Mouse (Mus musculus): ENCODE measurements around the gene Ficd. TPM values are rescaled to one million over a fixed set of nuclear protein-coding genes. Genes with fewer than 3 reads are reported as not detected.
A peak's percentile ranks its signal among the peaks of the same experiment; 100 is the strongest.

Ficd gene
- polyA plus RNA-seq, 1 experiment from 2014 or later: 3.8 TPM

DNA sequence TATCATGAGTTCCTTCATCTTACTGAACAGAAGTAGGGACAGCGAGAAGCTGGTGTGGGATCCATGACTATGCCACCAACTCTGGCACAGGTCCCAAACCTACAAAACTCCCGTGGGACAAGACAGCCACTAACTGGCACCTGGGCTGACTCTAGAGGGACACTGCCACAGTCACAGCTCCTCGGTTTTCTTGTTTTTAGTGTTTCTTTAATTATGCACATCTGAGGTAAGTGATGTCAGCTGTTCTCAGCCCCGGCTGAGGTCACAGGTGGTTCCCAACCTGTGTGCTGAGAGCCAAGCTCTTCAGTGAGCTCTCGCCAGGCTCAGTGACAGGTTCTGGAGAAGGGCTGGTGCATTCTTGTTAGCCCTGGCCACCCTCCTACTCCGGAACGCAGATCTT lies 28.8 kb downstream of the Ficd start:
- Histone ChIP-seq H3K9ac (ENCODE audit: low read depth, low read length) (no peak overlapping the region), H3K4me1 (replicated peaks; ENCODE audit: control insufficient read depth, insufficient read depth, low read length) (no peaks in the 10 kb centered on the region), H3K36me3 (ENCODE audit: control insufficient read depth, insufficient read depth, low read length) (peaks cover 15% of the 10 kb centered on the region), H3K4me3 (ENCODE audit: low read depth, low read length) (no peak overlapping the region), H3K9me3 (ENCODE audit: control insufficient read depth, low read length) (no peaks in the 10 kb centered on the region), H3K27me3 (ENCODE audit: control insufficient read depth, insufficient read depth, low read length) (no peaks in the 10 kb centered on the region), H3K27ac (ENCODE audit: low read depth, low read length) (no peak overlapping the region), H3K4me2 (replicated peaks; ENCODE audit: low read depth, low read length) (no peak overlapping the region)
- ATAC-seq (ENCODE audit: low FRiP score): no peak
- WGBS: 92% methylated on average over 7 of the region's 7 CpGs
- no peak for DNase-seq (ENCODE audit: low spot score)

- Histone ChIP-seq H3K4me2 (replicated peaks; ENCODE audit: low read depth, low read length) (no peak overlapping the region), H3K4me1 (replicated peaks; ENCODE audit: control insufficient read depth, insufficient read depth, low read length) (0 out of 2 replicates have a peak, but pooled peaks cover 2% of the 10 kb centered on the region), H3K9ac (ENCODE audit: low read depth, low read length) (no peak overlapping the region), H3K4me3 (ENCODE audit: low read depth, low read length) (no peak overlapping the region), H3K27me3 (ENCODE audit: control insufficient read depth, insufficient read depth, low read length) (no peaks in the 10 kb centered on the region), H3K9me3 (ENCODE audit: control insufficient read depth, low read length) (no peaks in the 10 kb centered on the region), H3K27ac (ENCODE audit: low read depth, low read length) (no peak overlapping the region), H3K36me3 (ENCODE audit: control insufficient read depth, insufficient read depth, low read length) (peaks cover 10% of the 10 kb centered on the region)
- 93% methylated on average over 13 of the region's 13 CpGs for WGBS
- no peak for ATAC-seq (ENCODE audit: low FRiP score)
- no peak for DNase-seq (ENCODE audit: low spot score)
These were observed 30.3 kb downstream of the Ficd start for GRCm38 (mm10) chr5:113765641-113766526.

DNA sequence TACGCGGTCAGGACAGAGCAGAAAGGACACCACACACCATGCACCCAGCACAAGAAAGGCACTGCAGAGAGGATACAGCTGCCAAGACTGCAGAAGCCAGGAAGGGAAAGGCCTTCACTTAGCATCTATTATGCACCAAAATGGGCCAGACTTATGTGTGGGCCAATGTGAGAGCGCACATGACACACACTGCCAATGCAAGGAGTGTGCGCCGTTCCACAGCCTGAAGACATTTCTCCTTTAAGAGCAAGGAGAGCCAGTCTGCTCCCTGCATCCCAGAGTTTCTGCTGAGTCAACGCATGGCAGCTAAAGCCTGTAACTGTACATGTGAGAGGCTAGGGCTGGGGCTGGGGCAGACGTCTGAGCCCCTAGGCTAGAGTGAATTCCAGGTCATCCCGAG lies 33.2 kb downstream of the Ficd start:
- H3K9me3 ChIP-seq (ENCODE audit: control insufficient read depth, low read length): no peaks in the 10 kb centered on the region
- H3K4me1 ChIP-seq (replicated peaks; ENCODE audit: control insufficient read depth, insufficient read depth, low read length): peaks cover 2% of the 10 kb centered on the region; the same call in 1 of the 2 replicates
- H3K4me2 ChIP-seq (replicated peaks; ENCODE audit: low read depth, low read length): no peak overlapping the region
- DNase-seq (ENCODE audit: low spot score) (no peak), ATAC-seq (ENCODE audit: low FRiP score) (no peak)
- no peak overlapping the region for H3K4me3 ChIP-seq (ENCODE audit: low read depth, low read length)
- H3K27me3 ChIP-seq (ENCODE audit: control insufficient read depth, insufficient read depth, low read length): no peaks in the 10 kb centered on the region
- no peak overlapping the region for H3K27ac ChIP-seq (ENCODE audit: low read depth, low read length)
- peaks cover 8% of the 10 kb centered on the region; the same call in 1 of the 2 replicates for H3K36me3 ChIP-seq (ENCODE audit: control insufficient read depth, insufficient read depth, low read length)
- WGBS: 95% methylated on average over 8 of the region's 8 CpGs
- no peak overlapping the region for H3K9ac ChIP-seq (ENCODE audit: low read depth, low read length)

- Histone ChIP-seq H3K9me3 (ENCODE audit: control insufficient read depth, low read length) (no peaks in the 10 kb centered on the region), H3K27me3 (ENCODE audit: control insufficient read depth, insufficient read depth, low read length) (no peaks in the 10 kb centered on the region), H3K4me3 (ENCODE audit: low read depth, low read length) (peak overlapping the region; percentile 91), H3K9ac (ENCODE audit: low read depth, low read length) (peak overlapping the region; percentile 94), H3K4me1 (replicated peaks; ENCODE audit: control insufficient read depth, insufficient read depth, low read length) (peaks cover 2% of the 10 kb centered on the region; the same call in 1 of the 2 replicates), H3K36me3 (ENCODE audit: control insufficient read depth, insufficient read depth, low read length) (peaks cover 3% of the 10 kb centered on the region), H3K27ac (ENCODE audit: low read depth, low read length) (peak overlapping the region; percentile 94), H3K4me2 (replicated peaks; ENCODE audit: low read depth, low read length) (peak overlapping the region; percentile 87)
- DNase-seq (ENCODE audit: low spot score) (peak; percentile 85), ATAC-seq (ENCODE audit: low FRiP score) (peak; percentile 81)
- under 1% methylated on average over 90 of the region's 97 CpGs for WGBS
These were observed 35.9 kb downstream of the Ficd start for GRCm38 (mm10) chr5:113771213-113772162.

GRCm38 (mm10) chr5:113772450-113772895 lies 36.9 kb downstream of the Ficd start, which contains the start of the genes Sart3 and Iscu:
TSS of gene Sart3 (minus strand) at chr5:113772510.
TSS of gene Iscu (plus strand) at chr5:113772748.
- DNase-seq (ENCODE audit: low spot score): peak; percentile 98
- Histone ChIP-seq H3K4me2 (replicated peaks; ENCODE audit: low read depth, low read length) (peak within 1 kb of the TSS; percentile 87), H3K4me3 (ENCODE audit: low read depth, low read length) (peak within 1 kb of the TSS; percentile 91), H3K4me1 (replicated peaks; ENCODE audit: control insufficient read depth, insufficient read depth, low read length) (peaks cover 2% of the 10 kb centered on the region; the same call in 1 of the 2 replicates), H3K36me3 (ENCODE audit: control insufficient read depth, insufficient read depth, low read length) (peaks cover 7% of the 10 kb centered on the region), H3K9me3 (ENCODE audit: control insufficient read depth, low read length) (no peaks in the 10 kb centered on the region), H3K27me3 (ENCODE audit: control insufficient read depth, insufficient read depth, low read length) (no peaks in the 10 kb centered on the region), H3K9ac (ENCODE audit: low read depth, low read length) (peak within 1 kb of the TSS; percentile 94), H3K27ac (ENCODE audit: low read depth, low read length) (peak within 1 kb of the TSS; percentile 94)
- peak; percentile 87 for ATAC-seq (ENCODE audit: low FRiP score)
- WGBS: under 1% methylated on average over 46 of the region's 49 CpGs

GRCm38 (mm10) chr5:113772905-113773519 lies 37.4 kb downstream of the Ficd start:
- Histone ChIP-seq H3K27ac (ENCODE audit: low read depth, low read length) (peak overlapping the region; percentile 42; the same call in 1 of the 2 replicates), H3K4me3 (ENCODE audit: low read depth, low read length) (peak overlapping the region; percentile 91), H3K4me1 (replicated peaks; ENCODE audit: control insufficient read depth, insufficient read depth, low read length) (peaks cover 2% of the 10 kb centered on the region; the same call in 1 of the 2 replicates), H3K36me3 (ENCODE audit: control insufficient read depth, insufficient read depth, low read length) (peaks cover 7% of the 10 kb centered on the region), H3K9ac (ENCODE audit: low read depth, low read length) (peak overlapping the region; percentile 66), H3K27me3 (ENCODE audit: control insufficient read depth, insufficient read depth, low read length) (no peaks in the 10 kb centered on the region), H3K9me3 (ENCODE audit: control insufficient read depth, low read length) (no peaks in the 10 kb centered on the region), H3K4me2 (replicated peaks; ENCODE audit: low read depth, low read length) (peak overlapping the region; percentile 87)
- ATAC-seq (ENCODE audit: low FRiP score) (peak; percentile 67), DNase-seq (ENCODE audit: low spot score) (no peak)
- 2% methylated on average over 17 of the region's 38 CpGs for WGBS

DNA sequence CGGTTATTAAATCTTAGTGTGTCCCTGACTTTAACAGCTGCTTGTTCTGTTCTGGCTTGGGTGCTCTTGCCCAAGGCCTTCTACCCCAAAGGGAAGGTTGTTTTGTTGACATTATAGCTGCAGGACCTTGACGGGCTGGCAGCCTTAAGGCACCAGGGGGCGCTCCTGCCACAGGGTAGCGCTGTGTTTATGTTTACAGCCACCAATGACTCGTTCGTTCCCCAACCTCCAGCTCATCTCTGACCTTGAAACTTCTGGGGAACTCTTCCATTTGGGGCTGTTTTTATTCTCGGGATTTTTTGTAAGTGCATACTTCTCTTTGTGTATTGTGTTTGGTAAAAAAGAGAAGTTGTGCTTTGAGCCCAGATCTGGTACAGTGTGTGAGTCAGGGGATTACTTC lies 38.1 kb downstream of the Ficd start:
- H3K36me3 ChIP-seq (ENCODE audit: control insufficient read depth, insufficient read depth, low read length): peaks cover 4% of the 10 kb centered on the region
- 5% methylated on average over 7 of the region's 7 CpGs for WGBS
- no peak for ATAC-seq (ENCODE audit: low FRiP score)

DNA sequence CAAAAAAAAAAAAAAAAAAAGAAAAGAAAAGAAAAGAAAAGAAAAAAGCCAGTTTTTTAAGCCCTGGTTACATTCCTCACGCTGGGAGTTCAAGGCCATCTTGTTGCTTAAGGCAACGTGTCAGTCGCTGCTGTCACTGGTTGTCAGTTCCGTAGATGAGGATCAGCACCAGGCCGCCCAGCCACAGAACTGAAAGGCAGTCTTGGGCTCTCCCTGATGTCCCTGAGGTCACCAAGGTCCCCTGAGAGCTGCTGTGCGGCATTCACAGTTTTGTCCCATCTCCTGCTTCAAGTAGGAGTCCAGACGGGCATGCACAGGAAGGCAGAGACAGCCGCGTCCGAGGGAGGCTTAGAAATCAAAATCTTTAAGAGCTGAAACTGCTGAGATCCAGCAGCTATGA lies 40.0 kb downstream of the Ficd start:
- H3K9ac ChIP-seq (ENCODE audit: low read depth, low read length): no peak overlapping the region
- H3K4me1 ChIP-seq (replicated peaks; ENCODE audit: control insufficient read depth, insufficient read depth, low read length): no peaks in the 10 kb centered on the region; the same call in 1 of the 2 replicates
- no peak for DNase-seq (ENCODE audit: low spot score)
- WGBS: 93% methylated on average over 10 of the region's 10 CpGs
- H3K4me2 ChIP-seq (replicated peaks; ENCODE audit: low read depth, low read length): no peak overlapping the region
- H3K36me3 ChIP-seq (ENCODE audit: control insufficient read depth, insufficient read depth, low read length): peaks cover 4% of the 10 kb centered on the region
- no peak overlapping the region for H3K27ac ChIP-seq (ENCODE audit: low read depth, low read length)
- no peaks in the 10 kb centered on the region for H3K9me3 ChIP-seq (ENCODE audit: control insufficient read depth, low read length)
- ATAC-seq (ENCODE audit: low FRiP score): no peak
- H3K27me3 ChIP-seq (ENCODE audit: control insufficient read depth, insufficient read depth, low read length): no peaks in the 10 kb centered on the region
- no peak overlapping the region for H3K4me3 ChIP-seq (ENCODE audit: low read depth, low read length)

More for the DNA sequence above, 38.1 kb downstream of the Ficd start:
- Histone ChIP-seq H3K4me1 (replicated peaks; ENCODE audit: control insufficient read depth, insufficient read depth, low read length) (peaks cover 2% of the 10 kb centered on the region; the same call in 1 of the 2 replicates), H3K9ac (ENCODE audit: low read depth, low read length) (no peak overlapping the region), H3K27ac (ENCODE audit: low read depth, low read length) (no peak overlapping the region), H3K27me3 (ENCODE audit: control insufficient read depth, insufficient read depth, low read length) (no peaks in the 10 kb centered on the region), H3K4me3 (ENCODE audit: low read depth, low read length) (peak overlapping the region; percentile 91), H3K4me2 (replicated peaks; ENCODE audit: low read depth, low read length) (peak overlapping the region; percentile 87), H3K9me3 (ENCODE audit: control insufficient read depth, low read length) (no peaks in the 10 kb centered on the region)
- DNase-seq (ENCODE audit: low spot score): peak; percentile 92

Data from hindbrain, embryonic 11.5 days (tissue).